Mouse (Mus musculus) limb, embryonic 12.5 days (tissue): ENCODE data around the gene Arpc2. TPM values are rescaled to one million over a fixed set of nuclear protein-coding genes. Genes with fewer than 3 reads are reported as not detected.
A peak's percentile ranks its signal among the peaks of the same experiment; 100 is the strongest.

ENCODE experiments used
- ATAC-seq: fragments of 200-750 bp; cut with Nextera tagmentation; 2 replicates; pipeline ENCODE4 v1.8.0; 2017; ENCODE audit warnings: low read depth, moderate TSS enrichment; ENCODE audit not compliant: insufficient number of reproducible peaks, insufficient read depth, low FRiP score, low TSS enrichment
- H3K27ac ChIP-seq: fragments of 300-500 bp; sonication (generic); 2 replicates; pipeline ENCODE4 v1.5.1; 2016; ENCODE audit warnings: mild to moderate bottlenecking, moderate library complexity
- H3K27me3 ChIP-seq: fragments of 300-500 bp; sonication (generic); 2 replicates; pipeline ENCODE4 v1.6.1; 2016; ENCODE audit warnings: mild to moderate bottlenecking, moderate library complexity
- H3K36me3 ChIP-seq: fragments of 300-500 bp; sonication (generic); 2 replicates; pipeline ENCODE4 v1.6.1; 2016; ENCODE audit warnings: mild to moderate bottlenecking, moderate library complexity
- H3K4me1 ChIP-seq: fragments of 300-500 bp; sonication (generic); replicated peaks from 2 replicates; pipeline ENCODE4 v1.6.1; 2016
- H3K4me2 ChIP-seq: fragments of 300-500 bp; sonication (generic); 2 replicates; pipeline ENCODE4 v1.6.1; 2016; ENCODE audit warnings: mild to moderate bottlenecking, moderate library complexity
- H3K4me3 ChIP-seq: fragments of 300-500 bp; sonication (generic); replicated peaks from 2 replicates; pipeline ENCODE4 v1.5.1; 2016; ENCODE audit warnings: mild to moderate bottlenecking
- H3K9ac ChIP-seq: fragments of 300-500 bp; sonication (generic); replicated peaks from 2 replicates; pipeline ENCODE4 v1.6.1; 2016; ENCODE audit warnings: mild to moderate bottlenecking, moderate library complexity
- H3K9me3 ChIP-seq: fragments of 300-500 bp; sonication (generic); 2 replicates; pipeline ENCODE4 v1.6.1; 2016; ENCODE audit warnings: mild to moderate bottlenecking, moderate library complexity
- WGBS: fragments of 180-500 bp; shearing (Covaris S2); methylation state at CpG from one replicate; pipeline ENCODE4 v1.1.7; 2016; 5-methylcytosine and 5-hydroxymethylcytosine counted together
- polyA plus RNA-seq: library from polyadenylated mRNA; unstranded; fragments of >200 nt; fragmentation: Nextera tagmentation; extraction: Ambion mirVana; gene quantifications from 2 replicates; pipeline ENCODE4 v1.2.1, GENCODE M21; 2016

Arpc2 gene
- polyA plus RNA-seq, 1 experiment from 2014 or later: 343 TPM

DNA sequence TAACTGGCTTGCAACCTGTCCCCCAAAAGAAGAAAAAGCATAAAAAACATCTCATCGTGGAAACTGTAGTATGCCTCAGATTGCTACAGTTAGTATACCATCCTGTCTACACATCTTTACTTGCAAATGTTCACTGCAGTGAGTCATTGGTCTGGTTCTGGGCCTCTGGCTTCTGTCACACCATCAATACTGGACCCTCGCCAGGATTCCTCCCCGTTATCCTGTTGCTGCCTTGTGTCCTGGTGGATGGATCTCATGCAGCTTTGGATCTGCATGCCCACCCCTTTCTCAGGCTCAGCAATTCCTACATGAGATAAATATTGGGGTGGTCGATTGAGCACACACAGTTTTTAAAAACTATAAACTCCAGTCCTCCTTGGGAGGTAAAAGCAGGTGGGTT is 35.8 kb downstream of the Arpc2 start:
- H3K9me3 ChIP-seq: no peaks in the 10 kb centered on the region
- no peak for ATAC-seq
- H3K4me1 ChIP-seq: peaks cover 11% of the 10 kb centered on the region
- H3K9ac ChIP-seq: no peak overlapping the region
- no peak overlapping the region for H3K27ac ChIP-seq
- WGBS: 82% methylated on average over 4 of the region's 4 CpGs
- peaks cover 25% of the 10 kb centered on the region for H3K36me3 ChIP-seq
- no peaks in the 10 kb centered on the region for H3K27me3 ChIP-seq
- H3K4me2 ChIP-seq: no peak overlapping the region
- no peak overlapping the region for H3K4me3 ChIP-seq

DNA sequence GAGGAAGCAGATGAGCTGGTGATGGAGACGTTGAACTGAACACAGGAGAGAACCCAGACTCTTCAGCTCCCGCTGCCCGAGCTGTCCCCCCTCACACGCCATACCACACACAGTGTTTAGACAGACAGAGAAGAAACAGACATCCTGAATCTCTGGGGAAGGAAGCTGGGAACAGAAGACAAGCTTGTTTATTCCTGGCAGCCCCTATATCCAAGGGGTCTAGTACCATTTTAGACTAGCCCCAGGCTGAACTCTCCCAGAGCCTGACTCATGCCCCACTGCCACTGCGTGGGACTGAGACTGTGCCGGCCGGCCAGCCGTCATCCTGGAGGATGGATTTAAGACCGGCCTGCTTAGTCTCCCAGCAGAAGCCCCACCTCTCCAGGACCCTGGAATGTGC is 39.1 kb downstream of the Arpc2 start:
- no peak overlapping the region for H3K27ac ChIP-seq
- H3K27me3 ChIP-seq: no peaks in the 10 kb centered on the region
- H3K4me2 ChIP-seq: peak overlapping the region; percentile 10; the same call in 1 of the 2 replicates

DNA sequence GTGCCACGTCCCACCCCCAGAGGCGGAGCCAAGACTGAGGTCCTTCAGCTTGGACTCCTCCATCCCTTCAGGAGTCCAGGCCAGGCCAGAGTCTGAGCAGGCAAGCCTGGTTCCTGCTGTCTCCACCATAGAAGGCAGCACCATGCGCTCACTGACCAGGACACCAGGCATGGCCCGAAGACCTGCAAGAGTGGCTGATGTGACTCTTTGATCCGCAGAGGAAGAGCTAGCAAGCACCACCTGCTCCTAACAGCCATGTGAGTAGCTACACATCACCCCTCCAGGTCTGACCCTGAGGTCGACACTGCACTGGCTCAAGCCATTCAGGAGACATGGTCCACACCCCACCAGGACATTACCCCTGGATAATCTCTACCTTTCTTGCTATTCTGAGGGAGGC is 41.2 kb downstream of the Arpc2 start:
- H3K36me3 ChIP-seq: peaks cover 37% of the 10 kb centered on the region
- ATAC-seq: no peak
- peaks cover 11% of the 10 kb centered on the region for H3K4me1 ChIP-seq
- H3K27ac ChIP-seq: no peak overlapping the region
- WGBS: 60% methylated on average over 6 of the region's 6 CpGs
- H3K4me2 ChIP-seq: no peak overlapping the region
- no peaks in the 10 kb centered on the region for H3K9me3 ChIP-seq
- H3K27me3 ChIP-seq: no peaks in the 10 kb centered on the region
- no peak overlapping the region for H3K4me3 ChIP-seq
- no peak overlapping the region for H3K9ac ChIP-seq

More for the DNA sequence above, 39.1 kb downstream of the Arpc2 start:
- 13% methylated on average over 9 of the region's 9 CpGs for WGBS
- no peak for ATAC-seq
- H3K36me3 ChIP-seq: peaks cover 16% of the 10 kb centered on the region
- no peak overlapping the region for H3K9ac ChIP-seq
- H3K4me1 ChIP-seq: peaks cover 11% of the 10 kb centered on the region
- H3K9me3 ChIP-seq: no peaks in the 10 kb centered on the region
- H3K4me3 ChIP-seq: no peak overlapping the region

DNA sequence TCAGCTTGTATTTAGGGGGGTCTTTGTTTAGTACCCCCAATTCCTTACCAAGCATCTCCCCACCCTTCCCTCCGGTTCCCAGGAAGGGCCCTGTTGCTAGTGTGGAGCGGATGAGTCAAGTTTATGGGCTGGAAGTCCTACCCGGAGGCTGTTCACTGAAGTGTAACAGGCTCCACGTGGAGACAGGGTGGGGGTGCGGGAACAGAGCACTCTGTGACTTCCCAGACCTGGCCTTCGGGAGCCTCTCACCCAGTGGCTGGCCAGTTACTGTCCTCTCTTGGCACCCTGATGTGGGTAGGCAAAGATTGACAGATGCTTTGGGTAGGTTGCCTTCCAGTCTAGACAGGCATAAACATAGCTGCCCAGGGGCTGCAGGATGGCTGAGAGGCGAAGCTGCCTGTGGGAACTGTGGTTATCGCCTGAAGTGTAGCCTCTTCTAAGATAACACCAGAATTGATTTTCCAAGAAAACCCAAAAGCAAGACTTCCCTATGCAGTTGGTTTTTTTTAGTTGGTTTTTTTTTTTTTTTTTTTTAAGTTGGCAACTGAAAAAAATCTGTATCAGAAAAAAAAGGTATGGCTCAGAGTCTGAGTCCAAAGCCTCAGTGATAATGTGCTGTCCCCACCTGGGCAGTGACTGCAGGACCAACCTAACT is 42.1 kb downstream of the Arpc2 start:
- Histone ChIP-seq H3K9ac (no peak overlapping the region), H3K4me3 (no peak overlapping the region), H3K4me2 (no peak overlapping the region), H3K36me3 (peaks cover 46% of the 10 kb centered on the region), H3K27ac (no peak overlapping the region), H3K27me3 (no peaks in the 10 kb centered on the region), H3K4me1 (peaks cover 15% of the 10 kb centered on the region), H3K9me3 (no peaks in the 10 kb centered on the region)
- no peak for ATAC-seq
- WGBS: 58% methylated on average over 8 of the region's 8 CpGs

DNA sequence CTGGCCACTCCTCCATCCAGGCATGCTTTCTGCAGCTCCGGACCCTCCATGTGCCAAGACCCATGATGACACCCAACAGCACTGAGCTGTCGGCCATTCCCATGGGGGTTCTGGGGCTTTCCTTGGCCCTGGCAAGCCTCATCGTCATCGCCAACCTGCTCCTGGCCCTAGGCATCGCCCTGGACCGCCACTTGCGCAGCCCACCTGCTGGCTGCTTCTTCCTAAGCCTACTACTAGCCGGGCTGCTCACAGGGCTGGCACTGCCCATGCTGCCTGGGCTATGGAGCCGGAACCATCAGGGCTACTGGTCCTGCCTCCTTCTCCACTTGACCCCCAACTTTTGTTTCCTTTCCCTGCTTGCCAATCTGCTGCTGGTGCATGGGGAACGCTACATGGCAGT is 42.7 kb downstream of the Arpc2 start, which contains the start of gene Gpbar1:
TSS of gene Gpbar1 (plus strand) at position 13 of the 400 bp plus-strand sequence.
- Histone ChIP-seq H3K9ac (no peak within 1 kb of the TSS), H3K4me1 (peaks cover 20% of the 10 kb centered on the region), H3K4me2 (no peak within 1 kb of the TSS), H3K9me3 (no peaks in the 10 kb centered on the region), H3K36me3 (peaks cover 49% of the 10 kb centered on the region), H3K27ac (no peak within 1 kb of the TSS), H3K27me3 (no peaks in the 10 kb centered on the region), H3K4me3 (no peak within 1 kb of the TSS)
- no peak for ATAC-seq
- WGBS: 92% methylated on average over 10 of the region's 10 CpGs

DNA sequence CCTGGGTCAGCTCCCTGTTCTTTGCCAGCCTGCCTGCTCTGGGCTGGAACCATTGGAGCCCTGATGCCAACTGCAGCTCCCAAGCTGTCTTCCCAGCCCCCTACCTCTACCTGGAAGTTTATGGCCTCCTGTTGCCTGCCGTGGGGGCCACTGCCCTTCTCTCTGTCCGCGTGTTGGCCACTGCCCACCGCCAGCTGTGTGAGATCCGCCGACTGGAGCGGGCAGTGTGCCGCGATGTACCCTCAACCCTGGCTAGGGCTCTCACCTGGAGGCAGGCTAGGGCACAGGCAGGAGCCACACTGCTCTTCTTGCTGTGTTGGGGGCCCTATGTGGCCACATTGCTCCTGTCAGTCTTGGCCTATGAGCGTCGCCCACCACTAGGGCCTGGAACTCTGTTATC is 43.1 kb downstream of the Arpc2 start:
- no peak for ATAC-seq
- Histone ChIP-seq H3K27me3 (no peaks in the 10 kb centered on the region), H3K4me1 (peaks cover 23% of the 10 kb centered on the region), H3K9ac (no peak overlapping the region), H3K9me3 (no peaks in the 10 kb centered on the region), H3K27ac (no peak overlapping the region), H3K4me2 (no peak overlapping the region), H3K36me3 (peaks cover 49% of the 10 kb centered on the region), H3K4me3 (no peak overlapping the region)
- 88% methylated on average over 11 of the region's 11 CpGs for WGBS

DNA sequence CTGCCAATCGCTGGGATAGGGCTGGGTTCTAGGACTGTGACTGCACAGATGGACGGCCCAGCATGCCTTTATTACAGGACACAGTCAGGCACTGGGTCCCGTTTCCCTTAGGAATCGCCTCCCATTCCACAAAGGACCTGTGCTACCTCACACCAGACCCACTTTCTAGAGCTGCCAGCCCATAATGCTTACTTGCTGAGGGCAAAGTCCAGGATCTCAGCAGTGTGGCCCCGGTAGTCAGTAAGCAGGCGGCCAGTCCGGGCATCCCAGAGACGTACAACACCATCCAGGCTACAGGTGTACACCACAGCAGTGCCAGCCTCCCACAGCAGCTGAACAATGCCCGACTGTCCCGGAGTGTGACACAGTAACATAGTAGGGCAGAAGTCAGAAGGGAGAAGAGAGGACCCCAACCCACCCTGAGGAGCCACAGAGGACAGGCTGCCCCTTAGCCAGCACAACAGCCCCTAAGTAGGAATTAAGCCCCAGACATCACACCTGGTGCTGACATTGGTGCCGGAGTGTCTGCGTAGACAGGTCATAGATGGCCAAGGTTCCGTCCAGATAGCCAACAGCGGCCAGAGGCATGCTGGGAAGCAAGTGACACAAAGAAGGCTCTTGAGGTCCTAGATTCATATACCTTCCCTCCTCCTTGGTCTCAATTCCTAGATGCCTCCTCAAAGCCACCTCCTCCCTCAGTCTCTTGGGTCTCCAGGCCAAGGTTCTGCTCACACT is 44.9 kb downstream of the Arpc2 start:
- H3K9ac ChIP-seq: no peak overlapping the region
- no peak overlapping the region for H3K27ac ChIP-seq
- ATAC-seq: no peak
- 94% methylated on average over 14 of the region's 14 CpGs for WGBS
- no peak overlapping the region for H3K4me3 ChIP-seq
- H3K36me3 ChIP-seq: peaks cover 49% of the 10 kb centered on the region
- no peaks in the 10 kb centered on the region for H3K9me3 ChIP-seq
- H3K27me3 ChIP-seq: no peaks in the 10 kb centered on the region
- no peak overlapping the region for H3K4me2 ChIP-seq
- peaks cover 16% of the 10 kb centered on the region for H3K4me1 ChIP-seq

DNA sequence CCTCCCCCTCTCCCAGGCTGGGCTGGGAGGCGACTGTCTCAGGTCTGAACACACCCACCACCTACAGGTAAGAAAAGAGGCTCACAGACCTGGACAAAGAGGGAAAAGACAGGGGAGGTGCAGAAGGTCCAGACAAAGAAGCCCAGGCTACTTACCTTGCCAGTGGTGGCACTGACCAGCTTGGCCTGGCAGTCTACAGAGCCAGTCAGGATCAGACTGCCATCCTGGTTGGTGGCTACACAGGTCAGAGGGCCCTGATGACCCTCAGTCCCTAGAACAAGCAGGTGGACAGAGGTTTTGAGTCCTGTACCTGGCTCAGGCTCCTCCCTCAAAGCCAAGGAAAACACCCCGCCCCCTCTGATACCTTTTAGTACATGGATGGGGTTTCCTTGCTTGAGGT is 45.5 kb downstream of the Arpc2 start:
- no peaks in the 10 kb centered on the region for H3K27me3 ChIP-seq
- H3K9me3 ChIP-seq: no peaks in the 10 kb centered on the region
- H3K4me2 ChIP-seq: no peak overlapping the region
- no peak for ATAC-seq
- H3K36me3 ChIP-seq: peaks cover 49% of the 10 kb centered on the region
- H3K27ac ChIP-seq: no peak overlapping the region
- peaks cover 22% of the 10 kb centered on the region for H3K4me1 ChIP-seq
- no peak overlapping the region for H3K4me3 ChIP-seq
- no peak overlapping the region for H3K9ac ChIP-seq
- 71% methylated on average over 2 of the region's 2 CpGs for WGBS

DNA sequence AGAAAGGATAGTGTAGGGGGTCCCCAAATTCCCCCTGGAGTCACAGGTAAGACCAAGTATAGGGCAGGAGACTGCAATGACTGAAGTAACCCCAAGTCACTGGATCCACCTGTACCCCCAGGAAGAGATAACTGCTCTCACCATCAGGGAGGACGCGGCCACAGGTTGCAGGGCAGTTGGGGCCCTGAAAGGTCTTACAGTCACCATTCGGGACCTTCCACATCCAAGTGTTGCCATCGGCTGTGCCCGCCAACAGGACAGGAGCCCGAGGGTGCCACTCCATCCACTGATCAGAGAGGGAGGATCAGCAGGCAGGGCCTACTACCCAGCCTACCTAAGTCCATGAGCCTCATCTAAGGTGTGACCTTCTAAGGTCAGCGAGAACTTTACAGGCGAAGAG is 46.0 kb downstream of the Arpc2 start:
- Histone ChIP-seq H3K27ac (no peak overlapping the region), H3K9me3 (no peaks in the 10 kb centered on the region), H3K36me3 (peaks cover 49% of the 10 kb centered on the region), H3K9ac (no peak overlapping the region), H3K4me3 (no peak overlapping the region), H3K4me1 (peaks cover 23% of the 10 kb centered on the region), H3K4me2 (no peak overlapping the region), H3K27me3 (no peaks in the 10 kb centered on the region)
- 95% methylated on average over 8 of the region's 8 CpGs for WGBS
- no peak for ATAC-seq

DNA sequence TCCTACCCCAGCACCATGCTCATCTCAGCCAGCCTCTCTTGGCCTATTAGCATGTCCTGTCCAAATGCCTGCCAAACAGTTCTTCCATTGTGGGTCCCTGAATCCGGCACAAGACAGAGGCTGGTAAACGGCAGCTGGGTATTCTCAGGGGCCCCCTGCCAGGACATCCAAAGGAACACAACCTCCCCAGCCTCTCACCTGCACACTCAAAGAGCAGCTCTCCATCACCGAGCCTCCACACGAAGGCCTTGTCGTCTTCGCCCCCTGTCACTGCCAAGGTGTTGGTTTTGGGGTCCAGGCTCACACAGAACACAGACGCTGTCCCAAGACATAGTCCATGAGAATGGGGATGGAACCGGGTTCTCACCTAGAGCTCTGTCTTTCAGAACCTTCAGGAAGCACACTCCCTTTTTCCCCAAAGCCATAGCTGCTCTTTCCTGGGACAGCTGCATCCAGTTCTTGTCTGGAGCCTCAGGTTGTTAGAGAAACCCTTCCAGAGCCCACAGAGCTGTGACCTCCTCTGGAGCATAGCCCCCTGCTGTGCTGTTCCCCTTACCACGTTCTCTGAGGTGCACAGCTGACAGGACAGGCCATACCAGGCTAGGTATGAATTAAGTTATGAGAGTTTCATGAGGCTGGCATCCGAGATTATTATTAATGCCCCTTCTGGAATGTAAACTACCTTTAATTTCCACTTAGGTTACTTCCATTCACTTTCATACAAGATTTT is 47.2 kb downstream of the Arpc2 start:
- H3K27ac ChIP-seq: no peak overlapping the region
- peak overlapping the region; percentile 19; the same call in 1 of the 2 replicates for H3K4me2 ChIP-seq
- H3K36me3 ChIP-seq: peaks cover 51% of the 10 kb centered on the region
- H3K9me3 ChIP-seq: no peaks in the 10 kb centered on the region
- no peak overlapping the region for H3K4me3 ChIP-seq
- no peak overlapping the region for H3K9ac ChIP-seq
- 89% methylated on average over 10 of the region's 10 CpGs for WGBS
- H3K4me1 ChIP-seq: peaks cover 23% of the 10 kb centered on the region
- ATAC-seq: no peak
- H3K27me3 ChIP-seq: no peaks in the 10 kb centered on the region
